Mouse (Mus musculus): ENCODE data around the gene Kmt2e.

Kmt2e gene

DNA sequence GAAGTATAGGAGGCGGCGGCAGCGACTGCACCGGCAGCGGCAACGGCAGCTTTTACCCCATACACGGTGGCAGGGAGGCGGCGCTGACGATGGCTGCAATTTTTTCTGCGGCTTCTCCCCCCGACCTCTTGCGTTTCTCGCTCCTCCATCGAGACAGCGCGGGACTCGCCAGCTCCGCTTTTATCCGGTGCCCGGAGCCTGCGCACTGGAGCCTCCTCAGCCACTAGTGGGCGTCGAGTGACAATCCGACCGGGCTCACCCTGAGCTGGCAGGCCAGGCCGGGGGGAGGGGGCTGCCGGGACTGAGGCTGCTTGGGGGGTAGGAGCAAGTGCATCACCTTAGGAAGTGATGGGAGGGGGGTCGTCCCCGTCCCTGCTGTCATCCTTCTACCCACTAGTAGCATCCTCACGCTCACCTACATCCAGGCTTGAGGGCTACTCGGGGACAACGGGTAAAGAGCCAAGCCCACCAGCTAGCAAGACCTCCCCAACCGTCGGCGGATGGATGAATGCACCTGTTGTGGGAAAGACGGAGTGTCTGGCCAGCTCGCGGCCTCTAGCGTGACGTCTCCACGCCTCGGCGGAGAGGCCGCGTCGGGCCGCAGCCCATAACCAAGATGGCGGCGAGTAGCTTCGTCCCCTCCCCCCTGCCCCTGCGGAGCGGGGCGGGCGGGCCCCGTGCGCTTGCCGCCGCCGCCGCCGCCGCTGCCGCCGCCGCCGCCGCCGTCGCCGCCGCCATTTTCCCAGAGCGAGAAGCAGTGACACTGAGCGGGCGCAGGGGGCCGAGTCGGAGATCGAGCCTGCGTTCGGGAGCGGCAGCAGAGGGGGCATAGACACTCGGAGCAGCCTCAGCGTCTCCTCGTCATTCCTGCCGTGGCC is at the start of gene Kmt2e:
TSS of gene Kmt2e (plus strand) at position 722 of the 878 bp plus-strand sequence.
- DNase-seq, result peak; percentile 92 to 93

DNA sequence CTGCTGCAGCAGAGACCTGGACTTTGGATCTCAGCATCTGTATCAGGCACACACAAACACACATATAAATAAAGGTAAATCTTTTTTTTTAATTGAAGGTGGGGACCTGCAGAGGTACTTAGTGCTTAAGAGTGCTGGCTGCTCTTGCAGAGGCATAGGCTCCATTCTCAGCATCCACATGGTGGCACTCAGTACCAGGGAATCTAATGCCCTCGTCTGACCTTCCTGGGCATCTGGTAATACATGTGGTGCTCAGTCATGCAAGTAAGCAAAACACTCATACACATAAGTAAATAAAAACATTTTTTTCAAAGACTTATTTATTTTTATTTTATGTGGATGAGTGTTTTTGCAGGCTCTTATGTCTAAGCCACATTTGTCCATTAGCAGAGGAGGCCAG is 49.1 kb upstream of the Kmt2e start:
- DNase-seq, result no peak

DNA sequence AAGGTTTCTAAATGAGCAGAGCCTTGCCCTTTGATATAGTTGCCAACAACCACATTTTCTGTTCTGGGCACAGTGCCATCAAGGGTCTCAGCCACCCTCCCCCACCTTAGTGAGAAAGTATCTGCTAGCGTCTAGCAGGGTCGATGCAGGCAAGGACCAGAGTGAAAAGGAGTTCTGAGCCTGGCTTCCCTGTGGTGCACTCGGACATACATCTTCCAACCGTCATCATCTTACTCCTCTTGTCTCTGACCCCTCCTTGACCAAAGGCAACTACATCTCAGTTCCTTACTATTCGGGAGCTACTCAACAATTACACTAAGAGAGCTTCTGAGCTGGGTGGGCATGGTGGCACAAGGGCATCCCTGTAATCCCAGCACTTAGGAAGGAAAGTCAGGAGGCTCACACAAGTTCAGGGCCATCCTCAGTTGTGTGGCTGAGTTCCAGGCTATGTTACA is 48.5 kb upstream of the Kmt2e start:
- DNase-seq, result no peak

DNA sequence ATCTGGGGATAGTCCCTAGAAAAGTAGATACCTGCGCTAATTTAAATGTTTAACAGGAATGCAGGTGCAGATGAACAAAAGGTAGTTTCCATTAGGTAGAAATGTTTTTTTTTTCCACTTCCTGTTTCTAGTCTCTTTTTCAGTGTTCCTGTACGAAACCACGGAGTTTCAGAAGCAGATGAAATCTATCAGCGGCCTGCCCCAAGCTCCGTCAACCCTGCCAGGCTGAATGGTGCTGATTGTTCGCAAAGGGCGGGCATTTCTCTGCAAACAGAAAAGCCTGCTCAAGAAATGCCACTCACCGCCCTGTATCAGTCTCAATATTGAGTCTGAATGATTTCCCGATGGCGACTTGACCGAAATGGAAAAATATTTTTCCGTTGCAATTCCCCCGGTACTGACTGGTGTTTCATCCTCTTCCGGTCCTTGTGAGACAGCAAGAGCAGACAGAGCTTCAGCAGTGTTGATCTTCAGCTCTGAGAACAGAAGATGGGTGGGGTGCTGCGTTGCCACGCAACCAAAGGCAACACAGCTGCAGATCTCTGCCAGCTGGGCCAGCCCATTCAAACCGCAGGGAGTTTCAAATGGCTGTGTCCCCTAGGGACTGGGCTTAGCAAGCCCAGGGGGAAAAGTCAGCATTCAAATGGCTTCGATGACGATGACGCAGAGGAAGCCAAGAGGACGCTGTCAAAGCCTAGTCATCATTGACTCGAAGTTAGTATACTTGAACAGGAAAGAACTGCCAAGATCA is 47.5 kb upstream of the Kmt2e start:
- DNase-seq, result peak; percentile 22 to 28

DNA sequence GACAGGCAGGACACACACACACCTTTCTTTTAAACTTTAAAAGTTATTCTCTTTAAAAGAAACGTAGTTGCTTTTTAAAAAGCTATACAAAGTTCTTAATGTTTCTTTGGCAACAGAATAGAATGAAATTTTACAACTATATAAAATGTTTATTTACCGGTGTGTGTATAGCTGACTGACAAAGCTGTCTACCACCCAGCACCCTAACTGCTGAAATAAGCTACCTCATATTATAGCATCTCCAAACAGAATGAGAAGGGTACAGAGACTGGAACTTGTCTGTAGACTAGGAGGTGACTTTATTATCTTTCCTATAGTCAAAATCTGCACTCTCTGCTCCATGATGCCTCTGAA is 47.0 kb upstream of the Kmt2e start:
- DNase-seq, result no peak

DNA sequence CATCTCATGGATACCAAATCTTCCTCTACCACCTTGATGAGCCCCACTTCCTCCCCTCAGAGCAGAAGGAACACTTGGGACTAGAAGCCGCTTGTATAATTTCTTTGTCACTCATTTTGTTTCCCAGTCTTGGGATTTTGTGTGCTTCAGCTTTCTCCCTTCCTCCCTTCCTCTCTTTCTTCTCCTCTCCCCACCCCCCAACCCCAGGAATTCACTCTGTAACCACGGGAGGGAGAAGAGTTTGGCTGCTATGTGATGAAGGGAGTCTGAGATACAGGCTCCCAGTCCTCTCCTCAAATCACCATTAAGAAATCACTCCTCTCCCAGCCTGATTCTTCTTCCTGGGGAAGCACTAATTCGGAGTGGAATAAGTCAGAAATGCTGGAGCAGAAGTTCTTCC is 46.1 kb upstream of the Kmt2e start:
- no peak for DNase-seq

DNA sequence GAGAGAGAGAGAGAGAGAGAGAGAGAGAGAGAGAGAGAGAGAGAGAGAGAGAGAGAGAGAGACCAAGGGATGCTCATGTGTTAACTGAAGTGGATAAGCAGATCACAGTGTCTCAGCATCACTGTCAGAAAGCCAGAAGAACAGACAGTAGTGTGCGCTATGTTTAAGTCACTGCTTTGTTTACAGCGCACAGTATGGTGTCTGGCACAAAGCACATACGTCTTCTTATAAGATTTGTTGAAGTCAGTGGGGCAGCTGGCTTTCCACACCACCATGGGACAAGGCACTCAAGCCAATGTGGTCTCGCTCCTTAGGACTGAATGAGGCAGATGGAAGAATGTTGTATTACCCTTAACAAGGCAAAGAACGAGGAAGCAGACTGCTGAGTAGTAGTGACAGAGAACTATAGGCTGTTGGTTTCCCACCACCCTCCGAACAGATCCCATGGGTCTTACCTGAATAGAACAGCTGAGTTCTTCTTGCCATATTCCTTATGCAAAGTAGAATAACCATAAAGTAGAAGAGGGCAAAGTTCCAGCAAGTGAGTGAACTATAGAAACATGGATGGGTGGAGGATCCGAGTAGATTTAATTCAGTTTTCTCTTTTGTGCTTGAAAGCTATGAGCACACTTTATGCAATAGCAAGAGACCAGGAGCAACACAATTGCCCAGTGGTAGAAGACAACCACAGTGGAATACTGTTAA is 44.5 kb upstream of the Kmt2e start:
- DNase-seq, result no peak

DNA sequence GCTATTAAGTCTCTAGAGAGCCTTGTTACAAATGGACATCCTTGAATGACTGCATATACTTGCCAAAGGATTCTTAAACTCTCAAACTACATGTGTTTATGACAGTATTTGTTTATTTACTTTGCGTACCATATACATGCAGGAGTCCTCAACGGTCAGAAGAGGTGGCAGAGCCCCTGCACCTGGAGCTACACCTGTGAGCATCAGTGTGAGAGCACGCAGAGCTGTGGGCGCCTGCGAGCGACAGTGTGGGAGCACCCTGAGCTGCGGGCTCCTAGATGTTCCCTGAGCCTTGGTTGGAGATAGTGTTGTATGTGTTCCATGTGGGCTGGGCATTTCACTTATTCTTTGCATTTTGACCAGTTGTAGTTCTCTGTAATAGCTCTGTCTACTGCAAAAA is 42.5 kb upstream of the Kmt2e start:
- DNase-seq, result no peak

DNA sequence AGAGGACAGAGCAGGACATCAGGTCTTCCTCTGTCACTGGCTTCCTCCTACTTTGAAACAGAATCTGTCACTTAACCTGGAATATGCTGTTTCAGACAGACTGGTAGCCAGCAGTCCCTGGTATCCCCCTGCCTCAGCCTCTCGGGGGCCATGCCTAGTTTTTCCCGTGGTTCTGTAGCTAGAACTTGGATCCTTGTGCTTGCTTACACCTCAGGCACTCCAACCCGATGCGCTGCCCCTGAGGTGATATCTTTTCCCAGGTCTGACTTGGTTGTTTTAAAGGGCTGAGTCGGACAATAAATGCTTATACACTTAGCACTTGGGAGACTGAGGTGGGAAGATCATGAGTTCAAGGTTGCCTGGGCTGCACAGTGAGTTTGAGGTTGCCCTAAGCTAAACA is 40.4 kb upstream of the Kmt2e start:
- no peak for DNase-seq

DNA sequence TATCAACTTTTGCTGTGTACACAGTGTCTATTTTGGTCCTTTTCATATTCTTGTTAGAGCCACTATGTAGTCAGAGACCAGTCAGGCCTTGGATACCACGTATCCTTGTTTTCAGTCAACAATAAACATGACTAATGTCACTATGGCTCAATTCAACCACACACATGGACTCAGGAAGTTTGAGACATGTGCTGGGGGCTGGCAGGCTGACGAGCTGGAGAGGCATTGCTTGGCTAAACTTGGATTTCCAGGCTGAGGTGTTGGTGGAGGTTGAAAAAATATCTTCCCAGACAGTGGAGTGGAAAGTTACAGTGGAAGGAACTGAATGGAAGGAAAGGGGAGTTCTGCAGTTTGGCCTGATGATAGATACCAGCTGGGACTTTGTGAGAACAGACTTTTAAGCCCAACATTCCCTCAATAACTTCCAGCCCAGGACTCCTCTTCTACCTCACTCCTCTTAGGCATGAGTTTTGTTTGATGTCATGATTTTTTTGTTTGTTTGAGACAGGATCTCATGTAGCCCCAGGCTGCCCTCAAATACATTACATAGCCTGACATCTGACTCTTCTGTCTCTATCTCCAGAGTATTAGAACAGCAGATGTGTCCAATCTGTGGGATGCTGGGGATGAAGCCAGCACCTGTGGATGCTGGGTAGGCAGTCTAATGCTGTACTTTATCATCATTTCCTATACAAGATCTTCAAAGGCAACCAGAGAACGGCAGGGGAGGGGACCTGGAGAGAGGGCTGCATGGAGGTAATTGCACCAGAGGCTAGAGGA is 39.7 kb upstream of the Kmt2e start:
- no peak for DNase-seq

DNA sequence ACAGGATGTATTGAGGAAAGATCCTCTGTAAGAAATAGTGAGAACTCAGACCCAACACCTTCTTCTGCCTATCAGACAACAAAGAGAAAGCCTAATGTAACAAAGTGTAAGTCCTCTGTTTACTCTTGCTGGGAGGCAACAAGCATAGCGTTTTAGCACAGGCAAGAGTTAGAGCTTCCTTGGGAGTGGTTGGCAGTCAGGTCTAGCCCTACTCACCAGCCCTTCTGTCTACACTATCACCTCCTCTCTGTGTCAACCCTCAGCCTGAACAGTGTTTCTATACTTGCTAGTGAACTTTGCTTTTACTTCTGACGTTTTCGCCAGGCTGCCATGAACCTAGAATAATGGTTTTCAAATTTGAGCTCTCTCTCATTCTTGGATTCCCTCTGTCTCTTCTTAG is 38.5 kb upstream of the Kmt2e start:
- no peak for DNase-seq

DNA sequence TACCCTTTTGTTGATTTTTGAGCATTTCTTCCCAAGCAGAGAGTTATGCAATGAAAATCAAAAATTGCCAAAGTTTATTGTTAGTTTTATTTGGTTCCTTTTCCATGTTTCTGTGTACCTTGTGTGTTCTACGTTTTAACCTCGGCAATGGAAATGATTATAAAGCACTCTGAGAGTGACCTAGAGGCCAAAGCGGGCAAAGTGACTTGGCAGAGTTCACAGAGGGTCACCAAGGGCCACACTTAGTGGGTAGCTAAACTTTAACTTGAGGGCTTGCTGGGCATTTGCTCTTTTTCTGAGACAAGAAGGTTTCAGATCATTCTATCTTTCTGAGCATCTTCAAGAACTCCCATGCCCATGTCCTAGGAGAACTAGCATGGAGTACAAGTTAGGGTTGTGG is 37.5 kb upstream of the Kmt2e start:
- DNase-seq, result no peak

DNA sequence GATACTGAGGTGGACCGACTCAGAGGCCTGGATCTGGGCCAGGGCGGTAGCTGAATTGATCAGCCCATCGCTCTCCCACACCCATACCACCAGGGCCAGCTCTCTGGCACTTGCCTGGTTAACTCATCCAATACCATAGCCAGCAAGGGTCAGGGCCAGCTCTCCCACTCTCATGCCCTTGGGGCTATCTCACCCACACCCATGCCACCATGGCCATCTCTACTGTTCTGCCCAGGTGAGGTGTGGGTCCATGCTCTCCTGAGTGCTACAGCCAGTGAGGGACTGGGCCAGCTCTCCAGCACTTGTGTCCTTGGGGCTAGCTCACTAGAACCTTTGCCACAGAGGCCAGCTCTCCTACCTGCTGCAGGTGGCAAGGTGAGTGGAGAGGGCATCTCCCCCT is 34.1 kb upstream of the Kmt2e start:
- DNase-seq, result no peak

DNA sequence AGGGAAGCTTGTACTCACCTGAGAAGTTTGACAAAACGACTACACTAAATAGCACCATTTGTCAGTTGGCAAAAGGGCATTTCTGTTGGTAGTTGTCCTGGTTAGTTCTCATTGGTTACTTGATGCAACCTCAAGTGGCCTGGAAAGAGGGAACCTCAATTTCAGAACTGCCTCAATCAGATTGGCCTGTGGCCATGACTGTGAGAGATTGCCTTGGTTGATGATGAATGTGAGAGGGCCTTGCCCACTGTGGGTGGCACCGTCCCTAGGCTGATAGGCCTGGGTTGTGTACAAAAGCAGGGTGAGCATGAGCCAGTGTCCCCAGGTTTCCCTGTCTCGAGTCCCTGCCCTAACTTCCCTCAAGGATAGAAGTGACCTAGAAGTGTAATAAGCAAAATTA is 33.4 kb upstream of the Kmt2e start:
- DNase-seq, result no peak

DNA sequence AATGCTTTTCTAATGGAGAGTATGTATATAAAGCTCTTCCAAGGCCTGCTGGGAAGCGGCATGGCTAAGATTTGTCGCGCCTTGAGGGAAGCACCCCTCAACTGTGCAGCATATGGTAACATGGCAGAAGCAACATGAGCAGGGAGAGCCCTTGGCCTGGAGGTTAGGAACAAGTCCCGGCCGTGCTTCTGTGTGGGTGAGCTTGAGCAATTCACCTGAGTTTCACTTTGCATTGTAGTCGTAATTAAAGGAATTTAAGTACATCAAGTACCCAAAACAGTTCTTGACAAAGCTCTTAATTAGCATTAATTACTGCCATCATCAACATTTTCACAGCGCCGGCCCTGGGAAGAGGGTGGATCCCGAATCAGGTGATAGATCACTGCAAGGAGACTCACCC is 32.9 kb upstream of the Kmt2e start:
- no peak for DNase-seq

DNA sequence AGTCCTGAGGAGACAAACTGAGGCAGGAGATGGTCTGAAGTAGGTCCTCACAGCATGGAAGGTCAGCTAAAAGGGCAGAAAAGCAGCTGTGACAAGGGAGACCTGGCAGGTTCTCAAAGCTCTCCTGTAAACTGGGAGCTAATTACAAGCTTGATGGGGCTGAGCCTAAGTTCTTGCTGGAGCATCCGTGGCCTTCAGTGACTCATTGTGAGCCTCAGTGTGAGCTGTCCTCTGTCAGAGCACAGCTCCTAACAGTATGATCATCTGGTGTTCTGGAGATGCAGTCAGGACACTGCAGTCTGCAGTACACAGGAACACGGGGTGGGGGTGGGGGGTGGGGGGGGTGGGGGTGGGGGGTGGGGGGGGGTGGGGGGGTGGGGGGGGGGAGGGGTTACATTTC is 32.2 kb upstream of the Kmt2e start:
- DNase-seq, result no peak

DNA sequence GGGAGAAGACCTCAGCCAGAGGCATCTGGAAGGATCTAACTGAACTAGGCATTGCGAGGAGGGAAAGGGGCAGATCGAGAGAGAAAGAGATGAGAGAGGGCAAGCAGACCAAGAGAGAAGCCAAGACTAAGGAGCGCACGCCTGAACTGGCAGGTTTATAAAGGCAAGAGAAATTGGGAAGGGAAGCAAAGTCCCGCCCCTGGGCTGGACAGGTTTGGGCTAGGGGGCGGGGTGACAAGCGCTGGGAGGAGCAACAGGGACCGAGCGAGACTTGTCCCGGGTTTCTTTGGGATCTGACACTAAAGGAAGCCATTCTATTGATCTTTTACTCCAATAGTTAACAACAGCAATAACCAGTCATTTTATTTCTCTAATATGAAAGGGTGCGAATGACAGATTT is 31.1 kb upstream of the Kmt2e start:
- DNase-seq, result no peak

DNA sequence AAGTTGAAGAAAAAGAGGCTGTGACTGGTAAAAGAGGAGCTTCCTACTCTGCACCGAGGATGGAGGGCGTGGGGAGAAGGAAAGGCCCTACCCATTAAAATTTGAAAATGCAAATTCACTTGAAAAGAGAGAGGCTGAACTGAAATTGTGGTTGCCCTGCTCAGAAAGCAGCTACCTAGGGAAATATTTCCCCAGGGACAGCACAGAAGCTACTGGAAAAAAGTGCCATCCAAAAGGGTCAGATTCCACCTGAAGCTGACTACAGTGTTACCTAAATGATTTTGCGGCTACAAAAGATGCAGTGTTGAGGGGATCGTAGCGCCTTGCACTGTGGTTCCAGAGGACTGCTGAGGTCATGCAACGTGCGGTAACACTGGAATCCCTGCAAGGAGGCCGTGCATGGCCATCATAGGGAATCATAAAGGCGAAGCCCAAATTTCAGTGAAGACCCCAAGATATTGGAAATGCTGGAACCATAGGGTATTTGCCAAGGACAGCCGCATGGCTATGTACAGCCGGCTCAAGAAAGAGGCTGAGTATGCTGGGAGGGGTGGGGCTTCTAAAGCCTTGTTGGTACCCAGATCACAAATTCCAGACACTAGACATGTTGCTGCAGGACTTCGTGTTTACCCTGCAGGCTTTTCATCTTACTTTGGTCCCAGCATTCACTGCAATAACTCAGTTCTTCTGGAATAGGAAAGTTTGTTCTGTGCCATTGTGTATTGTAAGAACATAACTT is 28.4 kb upstream of the Kmt2e start:
- no peak for DNase-seq

DNA sequence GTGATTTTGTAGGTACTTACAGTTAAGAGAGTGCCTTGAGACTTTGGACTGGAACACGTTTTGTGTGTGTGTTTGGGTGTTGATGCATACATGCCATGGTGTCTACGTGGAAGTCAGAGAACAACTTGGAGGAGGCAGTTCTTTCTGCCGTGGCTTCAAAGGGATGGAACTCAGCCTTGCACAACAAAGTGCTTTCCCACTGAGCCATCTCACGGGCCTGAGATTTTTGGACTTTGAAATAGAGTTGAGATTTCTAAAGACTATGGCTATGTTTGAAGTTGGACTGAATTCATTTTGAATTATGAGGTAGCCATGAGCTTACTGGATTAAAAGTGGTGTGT is 27.9 kb upstream of the Kmt2e start:
- no peak for DNase-seq

DNA sequence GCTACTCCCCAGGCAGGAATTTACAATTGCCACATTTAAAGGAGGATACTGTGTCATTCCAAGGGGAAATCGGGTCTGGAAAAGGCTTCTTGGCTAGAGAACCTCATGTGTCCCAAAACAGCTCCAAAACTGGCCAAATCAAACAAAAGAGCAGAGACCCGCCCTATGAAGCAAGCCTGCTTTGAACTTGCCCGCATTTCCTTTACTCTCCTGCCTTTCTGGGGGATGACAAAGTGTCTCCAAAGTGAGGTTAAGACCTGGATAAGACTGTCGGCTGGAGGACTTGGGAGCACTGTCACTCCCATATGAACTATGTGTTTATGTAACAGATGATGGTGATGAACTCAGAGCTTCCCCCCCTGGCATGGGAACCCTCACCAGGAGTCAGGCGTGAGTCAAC is 26.1 kb upstream of the Kmt2e start:
- no peak for DNase-seq

DNA sequence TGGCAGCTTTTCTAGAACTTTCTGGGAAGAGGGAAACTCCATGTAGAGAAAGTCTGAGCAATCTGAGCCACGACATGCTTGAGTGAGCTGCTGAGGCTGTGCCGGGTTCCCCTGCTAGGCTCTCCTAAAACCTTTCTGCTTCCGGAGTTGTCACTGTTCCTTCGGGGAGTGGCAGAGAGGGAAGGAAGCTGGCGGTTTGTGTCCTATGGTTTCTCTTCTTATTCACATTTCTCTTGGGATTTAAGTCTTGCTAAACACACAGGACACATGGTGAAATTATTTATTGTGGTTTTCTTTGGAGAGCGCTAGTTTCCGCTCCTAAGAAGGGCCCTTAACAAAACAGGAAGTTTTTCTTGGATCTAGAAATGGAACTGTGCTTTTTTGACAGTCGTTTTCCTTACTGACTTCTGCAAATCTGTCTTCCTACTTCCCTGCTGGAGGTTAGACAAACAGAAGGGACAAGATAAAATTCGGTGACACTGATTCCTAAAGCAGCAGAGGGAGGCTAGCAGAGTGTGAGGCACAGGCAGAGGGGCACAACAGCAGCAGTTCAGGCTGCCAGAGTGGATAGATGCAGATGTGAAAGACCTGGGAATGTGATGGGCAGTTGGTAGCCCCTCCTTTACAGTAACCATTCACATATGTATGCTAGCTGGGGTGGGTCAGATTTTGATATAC is 24.1 kb upstream of the Kmt2e start:
- no peak for DNase-seq

DNA sequence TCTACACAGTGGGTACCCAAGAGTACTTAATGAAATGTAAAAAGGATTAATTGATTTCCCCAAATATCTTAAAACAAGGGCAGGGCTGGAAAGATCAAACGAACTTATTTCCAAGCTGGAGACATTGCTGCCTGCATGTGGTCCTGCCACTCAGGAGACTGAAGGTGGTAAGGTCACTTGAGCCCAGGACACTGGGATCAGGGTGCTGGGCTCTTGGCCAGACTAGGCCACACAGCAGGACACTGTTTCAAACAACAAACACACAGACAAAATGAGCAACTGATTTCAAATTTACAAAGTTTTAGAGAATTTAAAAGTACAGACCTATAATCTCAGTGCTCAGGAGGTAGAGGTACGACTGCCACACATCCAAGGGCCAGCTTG is 23.5 kb upstream of the Kmt2e start:
- no peak for DNase-seq
